Comparison of ENCODE assay signal across 7 mouse cellular contexts in the genomic region with DNA sequence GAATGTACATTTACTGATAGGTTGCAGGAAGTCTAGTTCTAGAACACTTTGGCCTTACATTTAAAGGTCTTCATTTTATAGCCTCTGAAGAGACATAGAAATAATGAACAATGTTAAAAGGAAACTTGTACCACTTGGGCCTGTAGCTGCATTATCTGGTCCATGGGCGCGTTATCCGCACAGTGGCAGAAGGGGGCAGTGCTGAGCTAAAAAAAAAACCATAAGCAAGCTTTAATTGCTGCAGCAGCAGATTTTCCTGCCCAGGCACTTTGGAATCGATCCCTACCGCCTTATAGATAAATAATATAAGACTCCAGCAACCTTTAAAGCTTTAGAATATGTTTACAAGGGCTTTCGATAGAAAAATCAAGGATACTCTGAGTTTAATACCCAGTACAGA.
A peak's percentile ranks its signal among the peaks of the same experiment; 100 is the strongest.
DNase-seq lines count a peak whose midpoint lies in the region; ATAC-seq and TF ChIP-seq lines count a peak whose summit lies in the region.

No protein-coding gene starts in this region.

- peaks cover 15% of the 10 kb centered on the region for H3K4me1 ChIP-seq in E14TG2a.4 (replicated peaks; ENCODE audit: low read depth, low read length)

- H3K36me3 ChIP-seq in E14TG2a.4 (ENCODE audit: insufficient read depth, low read length), result peaks cover 8% of the 10 kb centered on the region; the same call in 1 of the 2 replicates

- no peak overlapping the region for H3K4me3 ChIP-seq in layer of hippocampus, adult 2 months
- H3K4me3 ChIP-seq in E14TG2a.4 (replicated peaks; ENCODE audit: low read length), result no peak overlapping the region

- ATAC-seq in common myeloid progenitor, adult 5-6 weeks (replicated peaks; ENCODE audit: low read depth, poor library complexity, severe bottlenecking), result peak; percentile 93

- H3K27ac ChIP-seq in layer of hippocampus, adult 2 months, result no peak overlapping the region

- no peaks in the 10 kb centered on the region for H3K9me3 ChIP-seq in E14TG2a.4 (ENCODE audit: low read length)

- peak in 1 of 2 experiments; percentile 48 for DNase-seq in layer of hippocampus, adult 2 months (ENCODE audit: low spot score in 2 of 2)
- DNase-seq in layer of hippocampus, adult 9-10 months (ENCODE audit: low spot score), result no peak
- DNase-seq in T-cell, adult 2 months (ENCODE audit: low spot score), result peak; percentile 21
- DNase-seq in layer of hippocampus, postnatal 10 days (ENCODE audit: low spot score in 2 of 2), result peak; percentile 48 to 61
- peak; percentile 42 for DNase-seq in retina, postnatal 7 days (ENCODE audit: low read depth, low spot score)

- TF ChIP-seq CTCF in layer of hippocampus, adult 2 months (conservative IDR thresholded peaks at IDR 0.05), result peak; percentile 90
- TF ChIP-seq CTCF in E14TG2a.4 (conservative IDR thresholded peaks at IDR 0.05; ENCODE audit: low read length), result peak; percentile 71

- no peaks in the 10 kb centered on the region for H3K27me3 ChIP-seq in E14TG2a.4 (ENCODE audit: insufficient read depth, low read length)
